Mouse (Mus musculus) heart, postnatal 0 days (tissue): ENCODE results near the gene Per2. TPM values are rescaled to one million over a fixed set of nuclear protein-coding genes. Genes with fewer than 3 reads are reported as not detected.
"Not testable (repeated sequence)": the region's sequence is repeated elsewhere in the genome, so short reads cannot be mapped to it uniquely, and the experiment has no call there.

Experiments used
- ATAC-seq: fragments of 200-750 bp; cut with Nextera tagmentation; 2 replicates; pipeline ENCODE4 v1.8.0; 2017; ENCODE audit warnings: low read depth, moderate number of reproducible peaks, moderate library complexity; ENCODE audit not compliant: insufficient read depth
- DNase-seq: peaks from one replicate; pipeline ENCODE4 v3.0.0-alpha.2; 2016; ENCODE audit warnings: low spot score
- H3K27ac ChIP-seq: fragments of 300-500 bp; sonication (generic); 2 replicates; pipeline ENCODE4 v1.5.1; 2014; ENCODE audit warnings: low read depth, mild to moderate bottlenecking
- H3K27me3 ChIP-seq: fragments of 300-500 bp; sonication (generic); 2 replicates; pipeline ENCODE4 v1.6.1; 2014; ENCODE audit warnings: low read length, mixed read lengths; ENCODE audit not compliant: control insufficient read depth, insufficient read depth
- H3K36me3 ChIP-seq: fragments of 300-500 bp; sonication (generic); replicated peaks from 2 replicates; pipeline ENCODE4 v1.6.1; 2014; ENCODE audit warnings: low read length, mixed read lengths; ENCODE audit not compliant: control insufficient read depth, insufficient read depth
- H3K4me1 ChIP-seq: fragments of 300-500 bp; sonication (generic); 2 replicates; pipeline ENCODE4 v1.6.1; 2014; ENCODE audit warnings: antibody characterized with exemption; ENCODE audit not compliant: control insufficient read depth, insufficient read depth
- H3K4me2 ChIP-seq: fragments of 300-500 bp; sonication (generic); 2 replicates; pipeline ENCODE4 v1.6.1; 2014; ENCODE audit warnings: low read depth, mild to moderate bottlenecking, low read length, moderate library complexity
- H3K4me3 ChIP-seq: fragments of 300-500 bp; sonication (generic); 2 replicates; pipeline ENCODE4 v1.5.1; 2014; ENCODE audit warnings: low read depth, low read length
- H3K9ac ChIP-seq: fragments of 300-500 bp; sonication (generic); replicated peaks from 2 replicates; pipeline ENCODE4 v1.6.1; 2014; ENCODE audit warnings: low read depth, low read length, mixed read lengths
- H3K9me3 ChIP-seq: fragments of 300-500 bp; sonication (generic); replicated peaks from 2 replicates; pipeline ENCODE4 v1.6.1; 2016; ENCODE audit warnings: low read length; ENCODE audit not compliant: control insufficient read depth
- CTCF ChIP-seq: IDR thresholded peaks from 2 replicates; pipeline ENCODE4 v1.5.1; 2016; ENCODE audit warnings: antibody characterized with exemption, control low read depth, low read depth
- EP300 ChIP-seq: IDR thresholded peaks from 2 replicates; pipeline ENCODE4 v1.6.1; 2016; ENCODE audit warnings: antibody characterized with exemption, low read depth
- WGBS: fragments of 180-500 bp; shearing (Covaris S2); extraction: QIAGEN DNeasy Blood & Tissue Kit; methylation state at CpG from one replicate; pipeline ENCODE4 v1.1.7; 2014; 5-methylcytosine and 5-hydroxymethylcytosine counted together
- polyA plus RNA-seq: library from polyadenylated mRNA; unstranded; fragments of >200 nt; fragmentation: Nextera tagmentation; extraction: Ambion mirVana; gene quantifications from 2 replicates; pipeline ENCODE4 v1.2.1, GENCODE M21; 2015
- total RNA-seq: library from RNA; depleted of rRNA; stranded (reverse); fragments of >200 nt; gene quantifications from 2 replicates; pipeline ENCODE4 v1.2.3, GENCODE M21; 2014; ENCODE audit warnings: low replicate concordance

The Per2 gene
- total and polyA plus RNA-seq, 2 experiments from 2014 or later, result 3.3 to 14.0 TPM

- Histone ChIP-seq H3K27ac (no peak overlapping the region), H3K4me2 (no peak overlapping the region)
- TF ChIP-seq CTCF (peak; percentile 91), EP300 (no peak)
Observed at GRCm38 (mm10) chr1:91483304-91484010, 24.3 kb upstream of the Per2 start.

GRCm38 (mm10) chr1:91482616-91483211 lies 23.6 kb upstream of the Per2 start:
- H3K4me1 ChIP-seq, result peaks cover 5% of the 10 kb centered on the region; the same call in 1 of the 2 replicates
- H3K27ac ChIP-seq, result peak overlapping the region; percentile 43; the same call in 1 of the 2 replicates
- no peak overlapping the region for H3K4me2 ChIP-seq
- H3K9ac ChIP-seq, result no peak overlapping the region
- WGBS, result 37% methylated on average over 7 of the region's 7 CpGs
- H3K27me3 ChIP-seq, result no peaks in the 10 kb centered on the region
- ATAC-seq (peak; percentile 29; the same call in 1 of the 2 replicates), DNase-seq (no peak)
- H3K9me3 ChIP-seq, result no peaks in the 10 kb centered on the region
- no peak overlapping the region for H3K4me3 ChIP-seq
- TF ChIP-seq EP300 (no peak), CTCF (no peak)
- no peaks in the 10 kb centered on the region for H3K36me3 ChIP-seq

More at GRCm38 (mm10) chr1:91483304-91484010, 24.3 kb upstream of the Per2 start:
- DNase-seq (peak; percentile 86), ATAC-seq (peak; percentile 89)
- Histone ChIP-seq H3K4me3 (no peak overlapping the region), H3K4me1 (peaks cover 5% of the 10 kb centered on the region; the same call in 1 of the 2 replicates), H3K27me3 (no peaks in the 10 kb centered on the region), H3K9ac (no peak overlapping the region), H3K36me3 (no peaks in the 10 kb centered on the region), H3K9me3 (no peaks in the 10 kb centered on the region)
- 20% methylated on average over 10 of the region's 10 CpGs for WGBS

GRCm38 (mm10) chr1:91478958-91479357 lies 19.8 kb upstream of the Per2 start:
- 98% methylated on average over 1 of the region's 1 CpGs for WGBS
- H3K4me3 ChIP-seq, result no peak overlapping the region
- no peaks in the 10 kb centered on the region for H3K27me3 ChIP-seq
- H3K36me3 ChIP-seq, result no peaks in the 10 kb centered on the region
- TF ChIP-seq CTCF (no peak), EP300 (no peak)
- H3K9ac ChIP-seq, result no peak overlapping the region
- DNase-seq (no peak), ATAC-seq (no peak)
- peaks cover 5% of the 10 kb centered on the region; the same call in 1 of the 2 replicates for H3K4me1 ChIP-seq
- H3K9me3 ChIP-seq, result no peaks in the 10 kb centered on the region
- H3K27ac ChIP-seq, result no peak overlapping the region
- H3K4me2 ChIP-seq, result no peak overlapping the region

GRCm38 (mm10) chr1:91478145-91478544 lies 19.0 kb upstream of the Per2 start:
- not testable (repeated sequence) for ATAC-seq, H3K36me3 ChIP-seq, H3K9me3 ChIP-seq, DNase-seq, H3K27ac ChIP-seq, H3K4me1 ChIP-seq, H3K4me2 ChIP-seq, H3K27me3 ChIP-seq, H3K9ac ChIP-seq, H3K4me3 ChIP-seq
- 95% methylated on average over 8 of the region's 13 CpGs for WGBS

- DNase-seq (no peak), ATAC-seq (no peak)
- H3K27me3 ChIP-seq, result no peaks in the 10 kb centered on the region
- peaks cover 8% of the 10 kb centered on the region for H3K4me1 ChIP-seq
- no peak overlapping the region for H3K4me2 ChIP-seq
- no peak overlapping the region for H3K27ac ChIP-seq
- H3K9me3 ChIP-seq, result no peaks in the 10 kb centered on the region
- no peak overlapping the region for H3K4me3 ChIP-seq
- TF ChIP-seq EP300, result no peak
- TF ChIP-seq CTCF, result no peak
- H3K9ac ChIP-seq, result no peak overlapping the region
- no peaks in the 10 kb centered on the region for H3K36me3 ChIP-seq
- WGBS, result 70% methylated on average over 4 of the region's 4 CpGs
Observed at GRCm38 (mm10) chr1:91469888-91470419, 10.8 kb upstream of the Per2 start.
